Mouse (Mus musculus) hindbrain, embryonic 14.5 days (tissue): ENCODE measurements at regions not wholly inside any gene's neighbourhood (a gene's known extent, or its start where the extent isn't known, plus 50 kb on each side); places are given as distances from the start of the nearest gene placed in this dataset.
"Not testable (repeated sequence)": the region's sequence is repeated elsewhere in the genome, so short reads cannot be mapped to it uniquely, and the experiment has no call there.

ENCODE experiments used
- ATAC-seq: fragments of 200-750 bp; cut with Nextera tagmentation; 2 replicates; pipeline ENCODE4 v1.8.0; 2017; ENCODE audit warnings: moderate number of reproducible peaks, mild to moderate bottlenecking, moderate TSS enrichment, moderate library complexity; ENCODE audit not compliant: low FRiP score
- DNase-seq: peaks from one replicate; pipeline ENCODE4 v3.0.0-alpha.2; 2015; ENCODE audit warnings: low spot score
- H3K27ac ChIP-seq: fragments of 300-500 bp; sonication (generic); 2 replicates; pipeline ENCODE4 v1.5.1; 2014; ENCODE audit warnings: mild to moderate bottlenecking, moderate library complexity
- H3K27me3 ChIP-seq: fragments of 300-500 bp; sonication (generic); 2 replicates; pipeline ENCODE4 v1.6.1; 2014; ENCODE audit warnings: mild to moderate bottlenecking, low read length, mixed read lengths; ENCODE audit not compliant: control insufficient read depth, insufficient read depth
- H3K36me3 ChIP-seq: fragments of 300-500 bp; sonication (generic); replicated peaks from 2 replicates; pipeline ENCODE4 v1.6.1; 2014; ENCODE audit not compliant: control insufficient read depth, insufficient read depth
- H3K4me1 ChIP-seq: fragments of 300-500 bp; sonication (generic); replicated peaks from 2 replicates; pipeline ENCODE4 v1.6.1; 2014; ENCODE audit warnings: antibody characterized with exemption, low read length, mixed read lengths; ENCODE audit not compliant: control insufficient read depth, insufficient read depth
- H3K4me2 ChIP-seq: fragments of 300-500 bp; sonication (generic); replicated peaks from 2 replicates; pipeline ENCODE4 v1.6.1; 2014; ENCODE audit warnings: mild to moderate bottlenecking, moderate library complexity
- H3K4me3 ChIP-seq: fragments of 300-500 bp; sonication (generic); replicated peaks from 2 replicates; pipeline ENCODE4 v1.5.1; 2014; ENCODE audit warnings: mild to moderate bottlenecking, low read length
- H3K9ac ChIP-seq: fragments of 300-500 bp; sonication (generic); 2 replicates; pipeline ENCODE4 v1.6.1; 2014
- H3K9me3 ChIP-seq: fragments of 300-500 bp; sonication (generic); 2 replicates; pipeline ENCODE4 v1.6.1; 2016; ENCODE audit warnings: low read length; ENCODE audit not compliant: control insufficient read depth
- WGBS: fragments of 180-500 bp; shearing (Covaris S2); extraction: QIAGEN DNeasy Blood & Tissue Kit; methylation state at CpG from one replicate; pipeline ENCODE4 v1.1.7; 2014; 5-methylcytosine and 5-hydroxymethylcytosine counted together

GRCm38 (mm10) chr10:53463471-53463870 is 83.7 kb upstream of the Cep85l start:
- H3K4me3 ChIP-seq = no peak overlapping the region
- WGBS = 26% methylated on average over 3 of the region's 3 CpGs
- H3K9ac ChIP-seq = no peak overlapping the region
- H3K27me3 ChIP-seq = no peaks in the 10 kb centered on the region
- DNase-seq (no peak), ATAC-seq (no peak)
- H3K27ac ChIP-seq = no peak overlapping the region
- H3K4me2 ChIP-seq = peak overlapping the region; percentile 34; the same call in 1 of the 2 replicates
- peaks cover 12% of the 10 kb centered on the region; the same call in 1 of the 2 replicates for H3K4me1 ChIP-seq
- no peaks in the 10 kb centered on the region for H3K9me3 ChIP-seq
- H3K36me3 ChIP-seq = no peaks in the 10 kb centered on the region

- ATAC-seq (peak; percentile 69; the same call in 1 of the 2 replicates), DNase-seq (peak; percentile 57)
- no peaks in the 10 kb centered on the region for H3K9me3 ChIP-seq
- peak overlapping the region; percentile 1; the same call in 1 of the 2 replicates for H3K27ac ChIP-seq
- H3K4me3 ChIP-seq = no peak overlapping the region; the same call in 1 of the 2 replicates
- H3K27me3 ChIP-seq = no peaks in the 10 kb centered on the region
- H3K4me1 ChIP-seq = peaks cover 12% of the 10 kb centered on the region; the same call in 1 of the 2 replicates
- 11% methylated on average over 15 of the region's 15 CpGs for WGBS
- no peaks in the 10 kb centered on the region for H3K36me3 ChIP-seq
- H3K4me2 ChIP-seq = peak overlapping the region; percentile 34
- H3K9ac ChIP-seq = peak overlapping the region; percentile 24
Observed at GRCm38 (mm10) chr10:53462449-53463308, 82.9 kb upstream of the Cep85l start.

- ATAC-seq (no peak), DNase-seq (no peak)
- H3K4me3 ChIP-seq = no peak overlapping the region
- H3K36me3 ChIP-seq = no peaks in the 10 kb centered on the region
- peaks cover 12% of the 10 kb centered on the region; the same call in 1 of the 2 replicates for H3K4me1 ChIP-seq
- no peaks in the 10 kb centered on the region for H3K27me3 ChIP-seq
- no peak overlapping the region for H3K9ac ChIP-seq
- WGBS = 78% methylated on average over 7 of the region's 7 CpGs
- no peak overlapping the region for H3K27ac ChIP-seq
- no peak overlapping the region for H3K4me2 ChIP-seq
- no peaks in the 10 kb centered on the region for H3K9me3 ChIP-seq
Observed at GRCm38 (mm10) chr10:53461070-53461781, 81.5 kb upstream of the Cep85l start.

GRCm38 (mm10) chr10:53459706-53460105 is 80.0 kb upstream of the Cep85l start:
- not testable (repeated sequence) for H3K27me3 ChIP-seq, H3K4me2 ChIP-seq, H3K27ac ChIP-seq, DNase-seq, H3K36me3 ChIP-seq, ATAC-seq, H3K4me3 ChIP-seq, H3K9ac ChIP-seq, H3K9me3 ChIP-seq
- 67% methylated on average over 1 of the region's 1 CpGs for WGBS
- H3K4me1 ChIP-seq = peaks cover 12% of the 10 kb centered on the region; the same call in 1 of the 2 replicates

GRCm38 (mm10) chr10:53456027-53456713 is 76.4 kb upstream of the Cep85l start:
- no peaks in the 10 kb centered on the region for H3K36me3 ChIP-seq
- no peak overlapping the region for H3K4me2 ChIP-seq
- WGBS = 58% methylated on average over 4 of the region's 4 CpGs
- H3K4me3 ChIP-seq = no peak overlapping the region
- no peaks in the 10 kb centered on the region for H3K9me3 ChIP-seq
- no peak overlapping the region for H3K27ac ChIP-seq
- DNase-seq (no peak), ATAC-seq (no peak)
- no peaks in the 10 kb centered on the region for H3K4me1 ChIP-seq
- H3K27me3 ChIP-seq = no peaks in the 10 kb centered on the region
- no peak overlapping the region for H3K9ac ChIP-seq

- no peak overlapping the region for H3K4me2 ChIP-seq
- H3K27ac ChIP-seq = no peak overlapping the region
- no peaks in the 10 kb centered on the region for H3K4me1 ChIP-seq
- 42% methylated on average over 3 of the region's 3 CpGs for WGBS
- no peak overlapping the region for H3K9ac ChIP-seq
- no peak overlapping the region for H3K4me3 ChIP-seq
- DNase-seq (no peak), ATAC-seq (peak; percentile 57; the same call in 1 of the 2 replicates)
- H3K9me3 ChIP-seq = no peaks in the 10 kb centered on the region
- H3K27me3 ChIP-seq = no peaks in the 10 kb centered on the region
- H3K36me3 ChIP-seq = no peaks in the 10 kb centered on the region
Observed at GRCm38 (mm10) chr10:53444789-53445188, 65.0 kb upstream of the Cep85l start.

- DNase-seq (no peak), ATAC-seq (no peak)
- Histone ChIP-seq H3K4me2 (no peak overlapping the region), H3K27ac (no peak overlapping the region), H3K9ac (no peak overlapping the region), H3K9me3 (no peaks in the 10 kb centered on the region), H3K4me1 (no peaks in the 10 kb centered on the region), H3K27me3 (no peaks in the 10 kb centered on the region), H3K4me3 (no peak overlapping the region), H3K36me3 (no peaks in the 10 kb centered on the region)
- 84% methylated on average over 1 of the region's 1 CpGs for WGBS
Observed at GRCm38 (mm10) chr10:53443443-53443842, 63.7 kb upstream of the Cep85l start.

GRCm38 (mm10) chr10:53442912-53443311 is 63.2 kb upstream of the Cep85l start:
- ATAC-seq (no peak), DNase-seq (no peak)
- WGBS = 97% methylated on average over 14 of the region's 14 CpGs

GRCm38 (mm10) chr10:53440251-53440650 is 60.5 kb upstream of the Cep85l start:
- Histone ChIP-seq H3K27me3 (no peaks in the 10 kb centered on the region), H3K27ac (no peak overlapping the region), H3K4me1 (peaks cover 3% of the 10 kb centered on the region; the same call in 1 of the 2 replicates), H3K4me2 (no peak overlapping the region), H3K36me3 (no peaks in the 10 kb centered on the region), H3K4me3 (no peak overlapping the region), H3K9me3 (no peaks in the 10 kb centered on the region), H3K9ac (no peak overlapping the region)
- 83% methylated on average over 1 of the region's 1 CpGs for WGBS
- DNase-seq (no peak), ATAC-seq (no peak)

More at GRCm38 (mm10) chr10:53442912-53443311, 63.2 kb upstream of the Cep85l start:
- Histone ChIP-seq H3K9ac (no peak overlapping the region), H3K9me3 (no peaks in the 10 kb centered on the region), H3K36me3 (no peaks in the 10 kb centered on the region), H3K27me3 (no peaks in the 10 kb centered on the region), H3K4me1 (no peaks in the 10 kb centered on the region), H3K4me3 (no peak overlapping the region), H3K27ac (no peak overlapping the region), H3K4me2 (no peak overlapping the region)
